Mouse (Mus musculus): ENCODE results near the gene Clcf1. TPM values are rescaled to one million over a fixed set of nuclear protein-coding genes. Genes with fewer than 3 reads are reported as not detected.

Gene Clcf1
- polyA plus RNA-seq, 1 experiment from 2014 or later: 4.6 TPM

DNA sequence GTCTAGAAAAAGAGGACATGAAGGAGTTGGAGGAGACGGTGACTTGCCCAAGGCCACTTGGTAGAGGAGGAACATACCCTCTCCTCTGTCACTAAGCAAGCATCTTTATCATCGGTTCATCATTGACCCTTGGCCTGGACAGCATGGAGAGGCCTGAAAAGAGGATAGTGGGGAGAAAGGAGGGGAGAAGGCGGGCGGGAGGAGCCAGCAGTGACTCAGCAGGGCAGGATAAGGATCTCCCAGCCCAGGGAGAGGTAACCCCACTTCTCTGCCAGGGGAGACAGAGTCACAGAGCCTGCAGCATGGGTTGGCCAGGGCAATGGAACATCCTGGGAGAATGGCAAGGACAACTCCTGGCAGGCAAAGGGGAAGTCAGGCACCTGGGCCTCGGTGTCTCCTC is 5.5 kb upstream of the Clcf1 start:
- Histone ChIP-seq H3K4me2 (ENCODE audit: low read depth, low read length) (no peak overlapping the region), H3K9ac (replicated peaks; ENCODE audit: low read length) (no peak overlapping the region), H3K4me1 (ENCODE audit: control insufficient read depth, insufficient read depth, low read length) (peaks cover 9% of the 10 kb centered on the region; the same call in 1 of the 2 replicates), H3K4me3 (ENCODE audit: low read depth, low read length) (no peak overlapping the region), H3K9me3 (replicated peaks; ENCODE audit: control insufficient read depth, low read length) (no peaks in the 10 kb centered on the region), H3K27me3 (ENCODE audit: control insufficient read depth, insufficient read depth, low read length) (peaks cover 2% of the 10 kb centered on the region; the same call in 1 of the 2 replicates), H3K36me3 (replicated peaks; ENCODE audit: control insufficient read depth, insufficient read depth, low read depth, low read length) (no peaks in the 10 kb centered on the region), H3K27ac (replicated peaks; ENCODE audit: low read depth, low read length) (no peak overlapping the region)
- WGBS: 77% methylated on average over 5 of the region's 5 CpGs
- no peak for ATAC-seq (replicated peaks; ENCODE audit: insufficient number of reproducible peaks, low FRiP score, low TSS enrichment, low read depth)
- DNase-seq (ENCODE audit: low spot score): no peak

DNA sequence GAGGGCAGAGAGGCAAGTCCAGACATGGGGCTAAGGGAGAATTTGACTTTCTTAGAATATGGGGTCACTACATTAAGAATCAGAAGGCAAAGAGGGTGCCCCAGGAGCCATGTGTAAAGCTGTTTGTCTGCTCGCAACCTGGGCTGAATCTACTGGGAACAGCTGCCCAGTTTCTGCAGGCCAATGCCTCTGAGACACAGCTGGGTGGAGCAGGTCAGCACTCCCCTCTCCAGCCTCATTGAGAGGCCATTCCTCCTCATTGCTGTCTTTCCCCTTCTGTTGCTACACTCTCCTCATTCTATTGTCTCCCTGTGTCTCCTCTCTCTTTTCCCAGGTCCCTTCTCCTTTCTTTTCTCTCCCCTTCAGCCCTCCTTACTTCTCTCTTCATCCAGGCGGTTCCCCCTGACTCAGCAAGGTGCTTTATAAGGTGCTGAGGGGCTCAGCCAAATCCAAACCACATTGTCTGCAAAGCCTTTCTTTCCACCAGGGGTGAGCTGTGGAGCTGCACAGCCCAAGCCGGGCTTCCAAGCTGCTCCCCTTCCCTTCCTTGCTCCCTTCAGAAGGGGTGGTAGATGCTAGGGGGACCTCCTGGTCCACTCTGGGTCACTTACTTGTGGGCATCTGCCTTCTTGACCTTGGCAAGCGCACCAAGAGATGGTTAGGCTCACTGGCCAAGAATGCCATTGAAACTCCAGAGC is 2.0 kb upstream of the Clcf1 start:
- Histone ChIP-seq H3K4me3 (ENCODE audit: low read depth, low read length) (no peak overlapping the region), H3K27me3 (ENCODE audit: control insufficient read depth, insufficient read depth, low read length) (peaks cover 2% of the 10 kb centered on the region; the same call in 1 of the 2 replicates), H3K4me1 (ENCODE audit: control insufficient read depth, insufficient read depth, low read length) (peaks cover 21% of the 10 kb centered on the region), H3K9me3 (replicated peaks; ENCODE audit: control insufficient read depth, low read length) (no peaks in the 10 kb centered on the region), H3K36me3 (replicated peaks; ENCODE audit: control insufficient read depth, insufficient read depth, low read depth, low read length) (no peaks in the 10 kb centered on the region), H3K9ac (replicated peaks; ENCODE audit: low read length) (peak overlapping the region; percentile 39), H3K4me2 (ENCODE audit: low read depth, low read length) (peak overlapping the region; percentile 25; the same call in 1 of the 2 replicates), H3K27ac (replicated peaks; ENCODE audit: low read depth, low read length) (no peak overlapping the region)
- ATAC-seq (replicated peaks; ENCODE audit: insufficient number of reproducible peaks, low FRiP score, low TSS enrichment, low read depth) (no peak), DNase-seq (ENCODE audit: low spot score) (no peak)
- WGBS: 19% methylated on average over 4 of the region's 4 CpGs

GRCm38 (mm10) chr19:4213524-4213974 is 489 bp upstream of the Clcf1 start:
- peak overlapping the region; percentile 97 for H3K4me2 ChIP-seq (ENCODE audit: low read depth, low read length)
- no peaks in the 10 kb centered on the region for H3K9me3 ChIP-seq (replicated peaks; ENCODE audit: control insufficient read depth, low read length)
- H3K27me3 ChIP-seq (ENCODE audit: control insufficient read depth, insufficient read depth, low read length): peaks cover 2% of the 10 kb centered on the region; the same call in 1 of the 2 replicates
- H3K9ac ChIP-seq (replicated peaks; ENCODE audit: low read length): peak overlapping the region; percentile 95
- ATAC-seq (replicated peaks; ENCODE audit: insufficient number of reproducible peaks, low FRiP score, low TSS enrichment, low read depth) (no peak), DNase-seq (ENCODE audit: low spot score) (no peak)
- peaks cover 23% of the 10 kb centered on the region for H3K4me1 ChIP-seq (ENCODE audit: control insufficient read depth, insufficient read depth, low read length)
- H3K4me3 ChIP-seq (ENCODE audit: low read depth, low read length): peak overlapping the region; percentile 75
- no peaks in the 10 kb centered on the region for H3K36me3 ChIP-seq (replicated peaks; ENCODE audit: control insufficient read depth, insufficient read depth, low read depth, low read length)
- peak overlapping the region; percentile 43 for H3K27ac ChIP-seq (replicated peaks; ENCODE audit: low read depth, low read length)
- 10% methylated on average over 9 of the region's 9 CpGs for WGBS

DNA sequence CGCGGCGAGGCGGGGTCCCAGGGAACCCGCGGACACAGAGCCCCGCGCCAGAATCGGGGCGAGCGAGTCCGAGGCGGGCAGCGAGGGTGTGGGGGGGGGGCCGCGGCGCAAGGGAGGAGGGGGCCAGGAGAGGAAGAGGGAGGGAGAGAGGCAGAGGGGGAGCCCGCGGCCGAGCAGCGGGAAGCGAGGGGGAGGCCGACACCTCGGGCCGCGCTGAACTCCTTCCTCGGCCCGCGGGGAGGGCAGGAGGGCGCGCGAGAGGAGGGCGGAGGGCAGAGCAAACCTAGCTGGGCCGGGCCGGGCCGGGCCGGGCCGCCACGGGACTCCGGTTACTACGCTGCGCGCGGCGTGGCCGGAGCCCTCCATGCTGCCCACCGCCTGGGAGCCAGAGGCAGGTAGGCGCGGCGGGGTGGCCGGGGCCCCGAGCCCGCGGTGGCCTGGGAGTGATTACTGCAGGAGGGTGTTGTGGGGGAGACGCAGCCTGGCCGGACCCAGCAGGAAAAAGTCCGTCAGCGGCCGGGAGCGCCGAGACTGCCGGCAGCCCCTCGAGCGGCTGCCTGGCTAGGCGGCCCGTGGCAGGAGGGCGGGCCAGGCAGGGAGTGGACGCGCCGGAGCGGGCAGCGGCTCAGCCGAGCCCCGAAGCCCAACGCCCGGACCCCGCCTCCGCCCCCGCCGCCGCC is 873 bp downstream of the Clcf1 start:
- H3K27ac ChIP-seq (replicated peaks; ENCODE audit: low read depth, low read length): peak overlapping the region; percentile 78

GRCm38 (mm10) chr19:4215451-4215840 is 1.4 kb downstream of the Clcf1 start:
- DNase-seq (ENCODE audit: low spot score) (no peak), ATAC-seq (replicated peaks; ENCODE audit: insufficient number of reproducible peaks, low FRiP score, low TSS enrichment, low read depth) (no peak)
- Histone ChIP-seq H3K4me1 (ENCODE audit: control insufficient read depth, insufficient read depth, low read length) (peaks cover 23% of the 10 kb centered on the region), H3K4me2 (ENCODE audit: low read depth, low read length) (peak overlapping the region; percentile 97), H3K4me3 (ENCODE audit: low read depth, low read length) (peak overlapping the region; percentile 75), H3K27me3 (ENCODE audit: control insufficient read depth, insufficient read depth, low read length) (peaks cover 2% of the 10 kb centered on the region; the same call in 1 of the 2 replicates), H3K27ac (replicated peaks; ENCODE audit: low read depth, low read length) (peak overlapping the region; percentile 78), H3K9me3 (replicated peaks; ENCODE audit: control insufficient read depth, low read length) (no peaks in the 10 kb centered on the region), H3K36me3 (replicated peaks; ENCODE audit: control insufficient read depth, insufficient read depth, low read depth, low read length) (no peaks in the 10 kb centered on the region), H3K9ac (replicated peaks; ENCODE audit: low read length) (peak overlapping the region; percentile 95)
- WGBS: 6% methylated on average over 18 of the region's 21 CpGs

More for the DNA sequence above, 873 bp downstream of the Clcf1 start:
- peak; percentile 55 for DNase-seq (ENCODE audit: low spot score)
- Histone ChIP-seq H3K9ac (replicated peaks; ENCODE audit: low read length) (peak overlapping the region; percentile 95), H3K4me2 (ENCODE audit: low read depth, low read length) (peak overlapping the region; percentile 97), H3K36me3 (replicated peaks; ENCODE audit: control insufficient read depth, insufficient read depth, low read depth, low read length) (no peaks in the 10 kb centered on the region), H3K4me1 (ENCODE audit: control insufficient read depth, insufficient read depth, low read length) (peaks cover 23% of the 10 kb centered on the region), H3K9me3 (replicated peaks; ENCODE audit: control insufficient read depth, low read length) (no peaks in the 10 kb centered on the region), H3K4me3 (ENCODE audit: low read depth, low read length) (peak overlapping the region; percentile 75), H3K27me3 (ENCODE audit: control insufficient read depth, insufficient read depth, low read length) (peaks cover 2% of the 10 kb centered on the region; the same call in 1 of the 2 replicates)
- WGBS: under 1% methylated on average over 44 of the region's 81 CpGs
- peak; percentile 14; the same call in 1 of the 2 replicates for ATAC-seq (replicated peaks; ENCODE audit: insufficient number of reproducible peaks, low FRiP score, low TSS enrichment, low read depth)

- ATAC-seq (replicated peaks; ENCODE audit: insufficient number of reproducible peaks, low FRiP score, low TSS enrichment, low read depth) (no peak), DNase-seq (ENCODE audit: low spot score) (peak; percentile 65)
- peaks cover 23% of the 10 kb centered on the region for H3K4me1 ChIP-seq (ENCODE audit: control insufficient read depth, insufficient read depth, low read length)
- no peaks in the 10 kb centered on the region for H3K36me3 ChIP-seq (replicated peaks; ENCODE audit: control insufficient read depth, insufficient read depth, low read depth, low read length)
- peak overlapping the region; percentile 14; the same call in 1 of the 2 replicates for H3K4me2 ChIP-seq (ENCODE audit: low read depth, low read length)
- 0 out of 2 replicates have a peak overlapping the region, but pooled peaks have one; percentile 29 for H3K27ac ChIP-seq (replicated peaks; ENCODE audit: low read depth, low read length)
- no peaks in the 10 kb centered on the region for H3K9me3 ChIP-seq (replicated peaks; ENCODE audit: control insufficient read depth, low read length)
- WGBS: 15% methylated on average over 14 of the region's 14 CpGs
- no peak overlapping the region for H3K9ac ChIP-seq (replicated peaks; ENCODE audit: low read length)
- peaks cover 2% of the 10 kb centered on the region; the same call in 1 of the 2 replicates for H3K27me3 ChIP-seq (ENCODE audit: control insufficient read depth, insufficient read depth, low read length)
- no peak overlapping the region for H3K4me3 ChIP-seq (ENCODE audit: low read depth, low read length)
These were observed 2.1 kb downstream of the Clcf1 start for GRCm38 (mm10) chr19:4216041-4216685.

- Histone ChIP-seq H3K27ac (replicated peaks; ENCODE audit: low read depth, low read length) (0 out of 2 replicates have a peak overlapping the region, but pooled peaks have one; percentile 29), H3K4me3 (ENCODE audit: low read depth, low read length) (peak overlapping the region; percentile 7; the same call in 1 of the 2 replicates), H3K9me3 (replicated peaks; ENCODE audit: control insufficient read depth, low read length) (no peaks in the 10 kb centered on the region), H3K4me2 (ENCODE audit: low read depth, low read length) (peak overlapping the region; percentile 14), H3K27me3 (ENCODE audit: control insufficient read depth, insufficient read depth, low read length) (no peaks in the 10 kb centered on the region; the same call in 1 of the 2 replicates), H3K9ac (replicated peaks; ENCODE audit: low read length) (no peak overlapping the region), H3K36me3 (replicated peaks; ENCODE audit: control insufficient read depth, insufficient read depth, low read depth, low read length) (no peaks in the 10 kb centered on the region), H3K4me1 (ENCODE audit: control insufficient read depth, insufficient read depth, low read length) (peaks cover 20% of the 10 kb centered on the region)
- peak; percentile 65 for DNase-seq (ENCODE audit: low spot score)
- WGBS: 3% methylated on average over 5 of the region's 5 CpGs
- ATAC-seq (replicated peaks; ENCODE audit: insufficient number of reproducible peaks, low FRiP score, low TSS enrichment, low read depth): peak; percentile 70
These were observed 3.1 kb downstream of the Clcf1 start for GRCm38 (mm10) chr19:4217140-4217539.

Measured in embryonic facial prominence, embryonic 11.5 days (tissue).